Mouse (Mus musculus) hindbrain, embryonic 12.5 days (tissue): ENCODE data around the gene Caprin1. TPM values are rescaled to one million over a fixed set of nuclear protein-coding genes. Genes with fewer than 3 reads are reported as not detected.

Experiments used
- ATAC-seq: fragments of 200-750 bp; cut with Nextera tagmentation; 2 replicates; pipeline ENCODE4 v1.8.0; 2017; ENCODE audit warnings: moderate TSS enrichment; ENCODE audit not compliant: low FRiP score
- H3K27ac ChIP-seq: fragments of 300-500 bp; sonication (generic); 2 replicates; pipeline ENCODE4 v1.5.1; 2016; ENCODE audit warnings: mild to moderate bottlenecking
- H3K27me3 ChIP-seq: fragments of 300-500 bp; sonication (generic); 2 replicates; pipeline ENCODE4 v1.6.1; 2016; ENCODE audit warnings: mild to moderate bottlenecking
- H3K36me3 ChIP-seq: fragments of 300-500 bp; sonication (generic); 2 replicates; pipeline ENCODE4 v1.6.1; 2016; ENCODE audit warnings: mild to moderate bottlenecking
- H3K4me1 ChIP-seq: fragments of 300-500 bp; sonication (generic); 2 replicates; pipeline ENCODE4 v1.6.1; 2016
- H3K4me2 ChIP-seq: fragments of 300-500 bp; sonication (generic); replicated peaks from 2 replicates; pipeline ENCODE4 v1.6.1; 2016; ENCODE audit warnings: mild to moderate bottlenecking
- H3K4me3 ChIP-seq: fragments of 300-500 bp; sonication (generic); 2 replicates; pipeline ENCODE4 v1.5.1; 2016; ENCODE audit warnings: mild to moderate bottlenecking
- H3K9ac ChIP-seq: fragments of 300-500 bp; sonication (generic); 2 replicates; pipeline ENCODE4 v1.6.1; 2016; ENCODE audit warnings: mild to moderate bottlenecking, moderate library complexity
- H3K9me3 ChIP-seq: fragments of 300-500 bp; sonication (generic); replicated peaks from 2 replicates; pipeline ENCODE4 v1.6.1; 2016; ENCODE audit warnings: mild to moderate bottlenecking
- WGBS: fragments of 180-500 bp; shearing (Covaris S2); methylation state at CpG from one replicate; pipeline ENCODE4 v1.1.7; 2016; 5-methylcytosine and 5-hydroxymethylcytosine counted together
- polyA plus RNA-seq: library from polyadenylated mRNA; unstranded; fragments of >200 nt; fragmentation: Nextera tagmentation; extraction: Ambion mirVana; gene quantifications from 2 replicates; pipeline ENCODE4 v1.2.1, GENCODE M21; 2016

Caprin1 gene
- 538 and 571 TPM in 2 replicates for polyA plus RNA-seq

DNA sequence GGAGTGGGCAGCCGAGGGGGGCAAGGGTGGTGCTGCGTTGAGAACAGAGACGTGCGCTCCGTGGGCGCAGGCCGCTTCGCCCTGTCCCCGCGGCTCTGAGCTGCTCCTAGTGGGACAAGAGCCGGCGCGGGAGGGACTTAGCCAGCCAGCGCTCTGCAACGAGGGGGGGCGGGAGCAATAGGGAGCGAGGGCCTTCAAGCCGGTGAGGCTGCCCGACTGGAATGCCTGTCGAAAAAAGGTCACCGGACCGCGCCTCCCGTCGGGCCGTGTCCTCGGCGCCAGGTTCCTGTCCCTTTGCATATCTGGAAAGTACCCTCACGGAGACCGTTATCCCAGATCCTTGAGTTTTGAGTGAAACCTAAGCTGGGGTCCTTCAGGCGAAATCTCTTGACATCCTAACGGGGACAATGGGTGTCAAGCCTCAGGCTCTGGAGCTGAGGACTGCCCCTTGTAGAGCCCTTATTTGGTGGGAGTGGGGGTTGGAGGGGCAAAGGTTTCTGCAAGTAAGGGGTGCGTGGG, at the start of gene Caprin1:
Gene Caprin1 (minus strand): TSS at position 159 of the 519 bp plus-strand sequence.
- H3K4me1 ChIP-seq: peaks cover 17% of the 10 kb centered on the region
- H3K36me3 ChIP-seq: peaks cover 11% of the 10 kb centered on the region
- H3K4me3 ChIP-seq: peak within 1 kb of the TSS; percentile 95
- WGBS: under 1% methylated on average over 33 of the region's 33 CpGs
- H3K9ac ChIP-seq: peak within 1 kb of the TSS; percentile 98
- ATAC-seq: peak; percentile 94
- H3K27ac ChIP-seq: peak within 1 kb of the TSS; percentile 100
- peak within 1 kb of the TSS; percentile 64 for H3K4me2 ChIP-seq
- no peaks in the 10 kb centered on the region for H3K9me3 ChIP-seq
- H3K27me3 ChIP-seq: no peaks in the 10 kb centered on the region

DNA sequence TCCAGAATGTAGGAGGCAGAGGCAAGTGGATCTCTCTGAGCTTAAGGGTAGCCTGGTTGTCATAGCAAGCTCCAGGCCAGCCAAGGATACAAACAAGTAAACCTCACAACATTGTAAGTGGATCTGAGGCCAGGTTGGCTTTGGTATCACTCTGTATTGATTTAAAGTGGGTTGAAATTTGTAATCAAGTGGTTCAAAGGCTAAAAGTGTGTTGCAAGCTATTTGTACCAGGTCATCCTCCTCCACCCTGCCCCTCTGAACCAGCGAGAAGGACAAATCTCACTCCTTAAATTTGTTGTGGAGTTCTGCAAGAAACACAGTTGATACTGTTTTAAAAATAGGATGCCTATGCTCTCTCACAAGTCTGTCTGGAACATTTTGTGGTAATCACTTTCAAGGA, 49.4 kb upstream of the Caprin1 start:
- Histone ChIP-seq H3K4me1 (no peaks in the 10 kb centered on the region), H3K27ac (no peak overlapping the region), H3K36me3 (no peaks in the 10 kb centered on the region), H3K4me3 (no peak overlapping the region), H3K27me3 (no peaks in the 10 kb centered on the region), H3K9ac (no peak overlapping the region), H3K4me2 (no peak overlapping the region), H3K9me3 (no peaks in the 10 kb centered on the region)
- no peak for ATAC-seq
- 91% methylated on average over 1 of the region's 1 CpGs for WGBS

DNA sequence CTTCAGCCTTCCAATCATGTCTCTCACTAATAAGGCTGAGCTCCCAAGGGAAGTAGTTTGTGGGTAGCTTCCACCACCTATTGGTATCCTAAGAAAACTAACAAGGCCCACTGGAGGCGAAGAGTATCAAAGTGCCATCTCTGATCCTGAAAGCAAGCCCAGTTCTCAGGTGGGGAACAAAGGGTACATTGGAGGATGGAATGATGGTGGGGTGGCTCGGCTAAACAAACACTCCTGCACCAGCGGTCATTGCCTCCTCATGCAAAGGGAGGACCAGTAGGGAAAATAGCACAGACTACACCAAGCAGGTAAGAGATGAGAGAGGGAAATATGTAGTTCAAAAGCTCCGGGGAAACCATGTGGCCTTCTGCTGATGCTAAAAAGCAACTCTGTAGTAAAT, 48.8 kb upstream of the Caprin1 start:
- no peak overlapping the region for H3K4me3 ChIP-seq
- no peaks in the 10 kb centered on the region for H3K36me3 ChIP-seq
- no peaks in the 10 kb centered on the region for H3K27me3 ChIP-seq
- no peak for ATAC-seq
- no peak overlapping the region for H3K9ac ChIP-seq
- no peaks in the 10 kb centered on the region for H3K4me1 ChIP-seq
- no peak overlapping the region for H3K27ac ChIP-seq
- H3K9me3 ChIP-seq: no peaks in the 10 kb centered on the region
- WGBS: 87% methylated on average over 4 of the region's 4 CpGs
- H3K4me2 ChIP-seq: no peak overlapping the region

DNA sequence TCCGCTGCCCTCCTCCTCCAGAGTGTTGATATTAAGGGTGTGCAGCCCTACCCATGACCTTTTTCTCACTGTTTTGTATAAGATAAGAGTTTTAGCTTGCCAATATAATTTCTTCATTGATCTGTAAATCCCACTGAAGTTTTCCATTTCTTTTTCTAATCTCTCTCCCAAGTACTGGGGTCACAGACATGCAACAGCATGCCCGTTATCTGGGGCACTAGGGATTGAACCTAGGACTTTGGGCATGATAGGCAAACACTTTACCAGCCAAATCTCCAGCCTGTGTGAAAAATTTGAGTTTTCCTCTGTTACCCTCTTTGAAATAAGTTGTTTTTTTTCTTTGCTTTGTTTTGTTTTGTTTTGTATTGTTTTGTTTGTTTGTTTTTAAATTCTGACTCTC, 46.6 kb upstream of the Caprin1 start:
- H3K27ac ChIP-seq: no peak overlapping the region
- no peaks in the 10 kb centered on the region for H3K9me3 ChIP-seq
- 87% methylated on average over 2 of the region's 2 CpGs for WGBS
- no peak overlapping the region for H3K4me3 ChIP-seq
- H3K27me3 ChIP-seq: no peaks in the 10 kb centered on the region
- ATAC-seq: no peak
- H3K9ac ChIP-seq: no peak overlapping the region
- no peaks in the 10 kb centered on the region for H3K4me1 ChIP-seq
- H3K4me2 ChIP-seq: no peak overlapping the region
- no peaks in the 10 kb centered on the region for H3K36me3 ChIP-seq

DNA sequence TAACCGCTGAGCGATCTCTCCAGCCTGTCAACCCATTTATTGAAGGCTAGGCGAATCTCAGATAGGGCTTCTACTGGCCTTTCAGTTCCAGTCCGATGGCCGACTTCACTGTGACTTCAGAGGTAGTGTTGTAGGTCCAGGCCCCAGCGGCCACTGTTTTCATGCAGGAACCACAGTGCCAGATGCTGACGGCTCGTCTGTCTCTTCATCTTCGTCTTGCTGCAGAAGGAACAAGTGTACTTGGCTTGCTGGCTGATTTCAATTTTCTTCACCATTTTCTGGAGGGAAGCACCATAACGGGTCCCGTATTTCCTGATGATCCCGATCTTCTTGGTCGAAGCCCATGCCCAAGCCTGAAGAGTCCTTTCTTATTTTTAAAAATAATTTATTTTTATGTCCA, 45.9 kb upstream of the Caprin1 start:
- ATAC-seq: no peak

DNA sequence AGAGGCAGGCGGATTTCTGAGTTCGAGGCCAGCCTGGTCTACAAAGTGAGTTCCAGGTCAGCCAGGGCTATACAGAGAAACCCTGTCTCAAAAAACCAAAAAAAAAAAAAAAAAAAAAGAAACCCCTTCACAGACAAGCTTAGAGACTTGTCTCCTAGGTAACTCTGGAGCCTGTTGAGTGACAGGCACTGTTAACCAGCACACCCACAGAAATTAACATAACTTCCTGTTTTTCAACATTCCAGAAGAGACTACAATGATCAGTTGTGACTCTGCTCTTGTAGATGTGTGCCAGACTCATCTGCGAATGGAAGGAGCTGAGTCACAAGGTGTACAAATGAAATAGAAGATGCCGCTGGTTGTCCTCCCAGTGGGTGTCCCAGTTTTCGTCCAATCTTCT, 44.9 kb upstream of the Caprin1 start:
- no peak for ATAC-seq
- Histone ChIP-seq H3K4me1 (no peaks in the 10 kb centered on the region), H3K4me2 (no peak overlapping the region), H3K27ac (no peak overlapping the region), H3K9ac (no peak overlapping the region), H3K4me3 (no peak overlapping the region), H3K9me3 (no peaks in the 10 kb centered on the region), H3K27me3 (no peaks in the 10 kb centered on the region), H3K36me3 (no peaks in the 10 kb centered on the region)
- 89% methylated on average over 5 of the region's 5 CpGs for WGBS

More for the DNA sequence above, 45.9 kb upstream of the Caprin1 start:
- no peaks in the 10 kb centered on the region for H3K9me3 ChIP-seq
- H3K4me1 ChIP-seq: no peaks in the 10 kb centered on the region
- no peak overlapping the region for H3K4me3 ChIP-seq
- no peaks in the 10 kb centered on the region for H3K27me3 ChIP-seq
- H3K36me3 ChIP-seq: no peaks in the 10 kb centered on the region
- H3K27ac ChIP-seq: no peak overlapping the region
- 94% methylated on average over 13 of the region's 13 CpGs for WGBS
- no peak overlapping the region for H3K9ac ChIP-seq
- no peak overlapping the region for H3K4me2 ChIP-seq

DNA sequence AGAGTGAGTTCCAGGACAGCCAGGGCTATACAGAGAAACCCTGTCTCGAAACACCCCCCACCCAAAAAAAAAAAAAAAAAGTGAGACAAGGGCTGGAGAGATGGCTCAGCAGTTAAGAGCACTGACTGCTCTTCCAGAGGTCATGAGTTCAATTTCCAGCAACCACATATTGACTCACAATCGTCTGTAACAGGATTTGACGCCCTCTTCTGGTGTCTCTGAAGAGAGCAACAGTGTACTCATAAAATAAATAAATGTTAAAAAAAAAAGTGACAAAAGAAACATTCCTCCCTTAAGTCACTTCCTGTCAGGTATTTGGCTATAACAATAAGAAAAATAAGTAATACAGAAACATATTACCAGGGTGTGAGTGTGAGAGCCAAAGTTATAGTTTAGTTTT, 41.0 kb upstream of the Caprin1 start:
- Histone ChIP-seq H3K9me3 (no peaks in the 10 kb centered on the region), H3K4me2 (no peak overlapping the region), H3K27me3 (no peaks in the 10 kb centered on the region), H3K4me3 (no peak overlapping the region), H3K27ac (no peak overlapping the region), H3K36me3 (no peaks in the 10 kb centered on the region), H3K4me1 (peaks cover 5% of the 10 kb centered on the region; the same call in 1 of the 2 replicates), H3K9ac (no peak overlapping the region)
- ATAC-seq: no peak
- WGBS: 67% methylated on average over 3 of the region's 3 CpGs

DNA sequence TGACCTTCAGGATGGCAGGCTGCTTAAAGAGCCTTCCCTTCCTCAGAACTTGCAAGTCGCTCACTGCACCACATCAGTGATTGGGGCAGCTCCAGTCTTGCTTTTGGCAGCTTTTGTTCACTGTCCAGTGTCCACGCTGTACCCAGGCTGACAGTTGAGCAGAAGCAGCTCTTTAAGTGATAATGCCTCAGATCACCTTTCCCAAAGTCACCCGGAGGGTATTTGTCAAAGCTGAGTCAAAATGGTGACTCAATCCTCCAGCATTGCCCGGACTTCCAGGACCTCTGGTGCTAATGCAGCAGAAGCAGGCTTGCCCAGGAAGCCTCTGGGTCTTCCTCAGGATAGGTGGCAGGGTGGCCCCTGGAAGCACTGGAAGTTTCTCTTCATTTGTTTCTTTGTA, 39.7 kb upstream of the Caprin1 start:
- Histone ChIP-seq H3K4me2 (no peak overlapping the region), H3K27me3 (no peaks in the 10 kb centered on the region), H3K9ac (no peak overlapping the region), H3K4me1 (peaks cover 5% of the 10 kb centered on the region; the same call in 1 of the 2 replicates), H3K9me3 (no peaks in the 10 kb centered on the region), H3K27ac (no peak overlapping the region), H3K4me3 (no peak overlapping the region), H3K36me3 (no peaks in the 10 kb centered on the region)
- 79% methylated on average over 4 of the region's 4 CpGs for WGBS
- ATAC-seq: no peak

DNA sequence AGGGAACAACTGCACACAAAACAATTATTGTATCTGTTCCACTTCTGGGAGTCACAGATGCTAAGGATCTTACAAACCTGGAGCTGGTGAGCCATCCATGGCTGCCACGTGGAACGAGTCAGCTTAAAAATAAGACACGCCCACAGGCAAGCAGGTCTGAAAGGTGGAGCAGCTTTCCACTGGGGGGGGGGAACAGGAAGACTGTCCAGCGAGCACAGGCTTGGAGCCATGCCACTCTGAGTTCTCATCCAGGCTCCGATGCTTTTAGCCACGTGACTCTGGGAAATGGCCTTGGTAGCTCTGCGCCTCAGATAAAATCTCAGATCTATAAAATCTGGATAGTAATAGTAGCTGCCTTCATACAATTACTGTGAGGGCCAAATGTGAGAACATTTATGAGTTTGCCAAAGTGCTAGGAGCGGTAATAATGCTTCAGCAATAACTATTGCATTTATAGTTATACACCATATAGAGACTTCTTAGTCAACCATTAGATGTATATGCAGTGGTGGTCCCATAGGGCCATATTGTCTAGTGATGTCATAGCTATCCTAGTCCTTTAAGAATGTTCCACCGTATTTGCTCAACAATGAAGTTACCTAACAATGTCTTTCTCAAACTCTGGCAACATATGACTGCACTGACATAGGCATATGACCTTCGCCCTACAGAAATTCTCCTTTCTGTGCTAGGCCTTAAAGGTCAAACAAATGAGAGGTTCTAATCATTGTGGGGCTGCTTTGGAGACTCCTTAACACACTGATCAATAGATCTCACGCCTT, 38.4 kb upstream of the Caprin1 start:
- Histone ChIP-seq H3K4me1 (peaks cover 5% of the 10 kb centered on the region; the same call in 1 of the 2 replicates), H3K4me3 (no peak overlapping the region), H3K27ac (no peak overlapping the region), H3K36me3 (no peaks in the 10 kb centered on the region), H3K27me3 (no peaks in the 10 kb centered on the region), H3K9ac (no peak overlapping the region), H3K4me2 (no peak overlapping the region), H3K9me3 (no peaks in the 10 kb centered on the region)
- 76% methylated on average over 11 of the region's 11 CpGs for WGBS
- no peak for ATAC-seq

DNA sequence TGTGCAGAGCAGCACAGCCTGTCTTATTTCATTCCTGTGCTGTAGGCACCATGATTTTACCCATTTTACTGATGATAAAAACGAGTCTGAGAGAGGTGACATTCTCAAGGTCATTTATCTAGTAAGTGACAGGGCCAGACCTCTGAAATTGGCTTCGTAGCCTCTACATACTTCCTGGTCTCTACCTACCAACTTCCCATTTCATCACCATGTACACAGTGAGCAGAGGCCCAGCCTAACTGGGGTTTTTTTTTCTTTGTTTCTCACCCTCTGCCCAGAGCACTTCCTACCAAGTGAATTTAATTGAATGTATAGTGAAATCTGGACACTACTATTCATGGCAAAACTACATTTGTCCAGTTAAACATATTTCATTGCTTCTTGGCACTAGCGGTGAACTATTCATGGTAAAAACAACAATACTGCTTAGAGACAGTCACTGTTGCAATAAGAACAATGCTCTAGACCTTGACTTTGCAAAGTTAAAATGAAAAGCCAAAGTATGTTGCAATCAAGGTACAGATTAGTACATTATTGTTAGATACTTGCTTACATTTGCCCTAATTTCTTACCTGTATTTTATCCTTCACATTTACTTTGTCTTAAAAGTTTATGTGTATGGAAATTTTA, 36.5 kb upstream of the Caprin1 start:
- Histone ChIP-seq H3K9me3 (no peaks in the 10 kb centered on the region), H3K9ac (no peak overlapping the region), H3K27ac (no peak overlapping the region), H3K4me3 (no peak overlapping the region), H3K36me3 (no peaks in the 10 kb centered on the region), H3K4me1 (peaks cover 5% of the 10 kb centered on the region; the same call in 1 of the 2 replicates), H3K4me2 (no peak overlapping the region), H3K27me3 (no peaks in the 10 kb centered on the region)
- WGBS: 72% methylated on average over 3 of the region's 3 CpGs
- ATAC-seq: no peak

DNA sequence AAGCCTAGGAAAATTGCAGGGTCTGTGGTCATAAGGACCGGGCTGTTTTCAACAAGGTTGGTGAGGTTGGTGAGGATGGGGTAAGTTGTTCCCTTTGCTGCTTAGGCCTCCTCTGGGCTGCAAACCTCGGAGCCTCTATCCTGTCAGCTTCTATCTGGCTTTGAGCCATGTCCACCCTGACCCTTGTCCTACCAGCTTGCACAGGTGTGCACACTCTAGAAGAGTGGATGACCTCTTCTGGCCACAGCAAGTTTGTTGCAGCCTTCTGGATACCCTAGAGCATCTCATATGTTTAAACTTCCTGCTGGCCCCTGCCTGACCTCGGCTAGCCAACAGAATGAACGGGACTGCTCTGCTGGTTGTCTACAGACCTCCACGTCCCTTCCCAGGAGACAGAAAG, 35.5 kb upstream of the Caprin1 start:
- H3K27ac ChIP-seq: no peak overlapping the region
- 49% methylated on average over 5 of the region's 5 CpGs for WGBS

DNA sequence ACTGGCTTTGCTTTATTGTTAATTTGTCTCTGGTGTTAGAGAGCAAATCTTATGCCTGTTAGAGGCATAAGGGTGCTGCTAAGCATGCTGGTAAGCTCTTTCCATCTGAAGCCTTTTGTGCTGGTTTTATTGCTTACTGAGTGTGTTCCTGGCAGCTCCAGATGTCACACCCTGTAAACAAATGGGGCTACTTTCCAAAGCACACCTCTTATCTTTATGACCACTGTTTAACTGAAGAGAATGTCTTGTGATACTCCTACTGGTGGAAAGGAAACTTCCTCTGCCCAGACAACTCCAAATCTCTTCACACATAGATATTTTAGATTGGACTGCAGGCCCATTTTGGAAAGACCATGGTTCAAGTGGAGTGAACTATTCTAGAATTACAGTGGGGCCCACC, 31.5 kb upstream of the Caprin1 start:
- Histone ChIP-seq H3K9me3 (no peaks in the 10 kb centered on the region), H3K27me3 (no peaks in the 10 kb centered on the region), H3K4me3 (no peak overlapping the region), H3K4me2 (no peak overlapping the region), H3K9ac (no peak overlapping the region), H3K4me1 (no peaks in the 10 kb centered on the region), H3K27ac (no peak overlapping the region), H3K36me3 (no peaks in the 10 kb centered on the region)
- no peak for ATAC-seq

More for the DNA sequence above, 35.5 kb upstream of the Caprin1 start:
- Histone ChIP-seq H3K4me2 (no peak overlapping the region), H3K9ac (no peak overlapping the region), H3K27me3 (no peaks in the 10 kb centered on the region), H3K36me3 (no peaks in the 10 kb centered on the region), H3K4me1 (peaks cover 5% of the 10 kb centered on the region; the same call in 1 of the 2 replicates), H3K4me3 (no peak overlapping the region), H3K9me3 (no peaks in the 10 kb centered on the region)
- no peak for ATAC-seq
